Mouse (Mus musculus) sigmoid colon, adult 10 weeks (tissue): Measurements from ENCODE around the gene 1700047I17Rik2. TPM values are rescaled to one million over a fixed set of nuclear protein-coding genes. Genes with fewer than 3 reads are reported as not detected.

ENCODE experiments used
- polyA plus RNA-seq: library from polyadenylated mRNA; stranded (reverse); fragments of 350-450 nt; fragmentation: Illumina TruSeq; extraction: RNeasy Lipid Tissue Mini Kit (QIAGEN cat#74804); gene quantifications from one replicate; pipeline ENCODE4 v1.2.3, GENCODE M21; 2014; ENCODE audit warnings: low read depth, low replicate concordance

The 1700047I17Rik2 gene
- 103 TPM for polyA plus RNA-seq

DNA sequence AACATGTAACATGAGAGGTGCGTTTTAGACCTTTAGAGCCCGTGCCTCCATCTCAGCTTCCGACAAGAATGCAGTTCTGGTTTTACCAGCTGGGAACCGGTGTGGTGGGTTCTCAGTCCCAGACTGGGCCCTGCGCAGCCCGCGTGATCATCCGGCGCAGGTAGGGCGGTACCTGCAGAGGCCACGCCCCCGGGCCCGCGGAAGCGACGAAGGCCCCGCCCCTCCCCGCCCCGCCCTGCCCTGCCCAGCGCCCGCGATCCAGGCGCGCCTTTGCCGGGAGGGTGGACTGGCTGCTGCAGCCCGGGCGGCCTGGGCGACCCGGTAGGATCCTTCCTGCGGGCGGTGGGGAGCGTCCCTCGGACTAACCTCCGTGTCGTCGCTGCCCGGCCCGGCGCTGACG, at the start of gene 1700047I17Rik2:
Gene 1700047I17Rik2 (plus strand): TSS at position 287 of the 400 bp plus-strand sequence.

GRCm38 (mm10) chr12:55154559-55155448, 44.6 kb upstream of the 1700047I17Rik2 start, which contains the start of gene Srp54b:
Srp54b (plus strand) TSS chr12:55155104.

DNA sequence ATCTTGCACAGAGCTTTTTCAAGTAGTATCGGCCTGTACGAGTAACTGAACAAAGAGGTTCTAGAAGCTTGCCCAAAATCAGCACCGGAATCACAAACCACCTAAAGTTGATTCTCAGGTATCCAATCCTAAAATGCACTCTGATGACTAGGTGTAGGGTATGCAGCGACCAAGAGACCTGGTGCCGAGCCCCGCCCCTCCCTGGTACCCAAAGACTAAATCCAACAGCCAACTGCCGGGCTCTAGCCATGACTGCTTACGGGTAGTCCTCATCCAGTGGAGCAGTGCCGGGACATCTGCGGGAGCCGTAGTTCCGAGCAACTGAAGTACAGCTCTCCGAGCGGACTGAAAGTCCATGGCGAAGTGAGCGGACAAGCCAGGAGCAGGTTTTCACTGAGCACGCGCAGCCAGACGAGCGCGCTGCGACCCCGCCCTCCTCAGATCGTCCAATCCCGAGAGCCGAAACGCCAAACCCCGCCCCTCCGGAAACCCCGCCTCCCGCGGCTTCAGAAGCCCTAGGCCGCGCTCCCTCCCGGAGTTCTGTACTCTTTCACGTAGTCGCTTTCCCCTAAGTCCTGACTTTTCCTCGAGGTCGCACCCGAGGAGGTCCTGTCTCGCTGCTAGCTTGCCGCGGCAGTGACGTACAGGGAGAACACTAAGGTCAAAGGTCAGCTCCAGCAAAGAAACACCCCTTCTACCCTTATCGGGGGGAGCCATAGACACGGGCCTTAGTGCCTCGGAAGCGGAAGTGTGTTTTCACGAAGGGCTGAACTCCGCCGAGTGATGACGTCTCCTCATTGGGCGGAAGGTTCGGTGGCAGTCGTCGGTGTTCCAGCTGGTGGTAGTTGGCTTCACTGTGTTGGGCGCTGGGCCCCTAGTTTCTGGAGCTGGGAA, 30.5 kb downstream of the 1700047I17Rik2 start, which contains the start of gene Srp54c:
Gene Srp54c (plus strand): TSS at position 543 of the 894 bp plus-strand sequence.

Other genes starting within 250 kb of the 1700047I17Rik2 start
- not detected for gene Gm20403, start 213.1 kb upstream of the 1700047I17Rik2 start, polyA plus RNA-seq
- 33.4 TPM for gene Baz1a, start 185.2 kb upstream of the 1700047I17Rik2 start, polyA plus RNA-seq
- gene 2700097O09Rik, start 119.5 kb upstream of the 1700047I17Rik2 start, polyA plus RNA-seq, result 41.8 TPM
- gene Srp54a, start 119.3 kb upstream of the 1700047I17Rik2 start, polyA plus RNA-seq, result 646 TPM
- gene Fam177a, start 75.1 kb upstream of the 1700047I17Rik2 start, polyA plus RNA-seq, result not detected
- gene Srp54b, start 44.5 kb upstream of the 1700047I17Rik2 start, polyA plus RNA-seq, result 4.2 TPM
- 168 TPM for gene Srp54c, start 30.6 kb downstream of the 1700047I17Rik2 start, polyA plus RNA-seq
- gene 1110008L16Rik, start 100.0 kb downstream of the 1700047I17Rik2 start, polyA plus RNA-seq, result 25.2 TPM
- gene Ppp2r3c, start 103.4 kb downstream of the 1700047I17Rik2 start, polyA plus RNA-seq, result 44.2 TPM
- gene Psma6, start 184.6 kb downstream of the 1700047I17Rik2 start, polyA plus RNA-seq, result 248 TPM